In genomic region chr3:79953164-79953759, GRCm38 (mm10) we compare ENCODE assay signal across 13 mouse cellular contexts.
DNase-seq lines count a peak whose midpoint lies in the region.
"Had no signal": no experiment of that assay in that cellular context is flagged by ENCODE, and none has a peak within 500 bp of the region (broad histone marks: within the 10 kb centered on the region; RNA-seq: fewer than 3 reads in every experiment).

No protein-coding gene starts in this region.

- peak; percentile 16 to 22 for DNase-seq in adrenal gland, postnatal 36 days
- no peak for DNase-seq in adrenal gland, adult 2 months
- peak; percentile 55 for DNase-seq in kidney, postnatal 14 days
- DNase-seq in kidney, adult 9 months, result no peak
- peak; percentile 40 for DNase-seq in lung, postnatal 10 days
- no peak for DNase-seq in lung, adult 18-20 months
- DNase-seq in adipocyte (ENCODE audit: low spot score), result peak; percentile 48
- DNase-seq in ovary, postnatal 10 days (ENCODE audit: low spot score), result no peak
- DNase-seq: cerebellum, adult 11 months; cerebellum, postnatal 36 days; heart, postnatal 10 days; left cerebral cortex, postnatal 4 days; right cerebral cortex, adult 18-20 months had no signal

Comparison
In these comparisons a context has a peak if more than half of its experiments do, and no peak if none do; other contexts are left out.
1. DNase-seq: peak in adrenal gland, postnatal 36 days (2 of 2), kidney, postnatal 14 days (single experiment), lung, postnatal 10 days (single experiment) and adipocyte (single experiment); none in adrenal gland, adult 2 months (single experiment), kidney, adult 9 months (single experiment), lung, adult 18-20 months (0 of 2) and ovary, postnatal 10 days (single experiment).